Mouse (Mus musculus) limb, embryonic 10.5 days (tissue): ENCODE data around the gene Eef1akmt2. TPM values are rescaled to one million over a fixed set of nuclear protein-coding genes. Genes with fewer than 3 reads are reported as not detected.

Experiments used
- polyA plus RNA-seq: library from polyadenylated mRNA; unstranded; fragments of >200 nt; fragmentation: Nextera tagmentation; extraction: Ambion mirVana; gene quantifications from 2 replicates; pipeline ENCODE4 v1.2.1, GENCODE M21; 2016

The Eef1akmt2 gene
- polyA plus RNA-seq, 1 experiment from 2014 or later, result 74.6 TPM

Other genes starting within 250 kb of the Eef1akmt2 start
- 20.1 and 28.0 TPM in 2 replicates for gene Lhpp, start 242.0 kb downstream of the Eef1akmt2 start, polyA plus RNA-seq
- gene Fam53b, start 38.8 kb downstream of the Eef1akmt2 start, polyA plus RNA-seq, result 32.7 and 39.1 TPM in 2 replicates
- 34.8 and 36.5 TPM in 2 replicates for gene Abraxas2, start 6.6 kb upstream of the Eef1akmt2 start, polyA plus RNA-seq
- 11.0 and 11.8 TPM in 2 replicates for gene Zranb1, start 78.5 kb upstream of the Eef1akmt2 start, polyA plus RNA-seq